Mouse (Mus musculus) olfactory bulb, adult 2 months (tissue): Measurements from ENCODE around the gene Gse1. TPM values are rescaled to one million over a fixed set of nuclear protein-coding genes. Genes with fewer than 3 reads are reported as not detected.

Experiments
- H3K27ac ChIP-seq: fragments of 200-500 bp; 2 replicates; pipeline ENCODE4 v1.5.1; 2012; ENCODE audit warnings: low read depth, low read length; ENCODE audit not compliant: insufficient read depth
- H3K4me1 ChIP-seq: fragments of 200-500 bp; 2 replicates; pipeline ENCODE4 v1.6.1; 2012; ENCODE audit warnings: low read length; ENCODE audit not compliant: control insufficient read depth, insufficient read depth
- H3K4me3 ChIP-seq: fragments of 200-500 bp; 2 replicates; pipeline ENCODE4 v1.5.1; 2012; ENCODE audit warnings: mild to moderate bottlenecking, low read depth, low read length, moderate library complexity; ENCODE audit not compliant: insufficient read depth
- CTCF ChIP-seq: fragments of 200-500 bp; IDR thresholded peaks from 2 replicates; pipeline ENCODE4 v1.5.1; 2012; ENCODE audit warnings: low read depth, mild to moderate bottlenecking, low read length, moderate library complexity; ENCODE audit not compliant: insufficient read depth
- POLR2A ChIP-seq: fragments of 200-500 bp; IDR thresholded peaks from 2 replicates; pipeline ENCODE4 v1.6.1; 2012; ENCODE audit warnings: mild to moderate bottlenecking, low read depth, low read length, moderate library complexity; ENCODE audit not compliant: insufficient read depth
- WGBS: fragments of 180-500 bp; shearing (Covaris S2); methylation state at CpG from one replicate; pipeline ENCODE4 v1.1.7; 2018; 5-methylcytosine and 5-hydroxymethylcytosine counted together
- polyA plus RNA-seq: library from polyadenylated mRNA; stranded (reverse); fragments of >200 nt; gene quantifications from 2 replicates; pipeline ENCODE4 v1.2.4, GENCODE M21; 2012; ENCODE audit warnings: low replicate concordance; ENCODE audit not compliant: missing spikeins, insufficient read depth, insufficient read length

Gse1 gene
- polyA plus RNA-seq, 1 experiment = 42.5 TPM

DNA sequence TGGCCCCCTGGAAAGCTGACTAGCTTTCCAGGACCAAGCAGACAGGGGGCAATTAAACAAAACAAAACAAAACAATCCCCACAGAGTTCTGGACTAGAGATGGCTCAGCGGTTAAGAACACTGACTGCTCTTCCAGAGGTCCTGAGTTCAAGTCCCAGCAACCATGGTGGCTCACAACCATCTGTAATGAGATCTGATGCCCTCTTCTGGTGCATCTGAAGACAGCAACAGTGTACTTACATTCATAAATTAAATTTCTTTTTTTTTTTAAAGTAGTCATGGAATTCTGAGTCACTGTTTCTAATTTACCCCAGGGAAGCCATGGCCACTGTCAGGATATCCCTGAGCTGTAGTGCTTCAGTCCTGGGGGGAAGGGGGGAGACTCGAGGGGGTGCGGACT, 386.2 kb downstream of the Gse1 start:
- no peak overlapping the region for H3K27ac ChIP-seq
- TF ChIP-seq POLR2A (no peak), CTCF (no peak)
- peaks cover 17% of the 10 kb centered on the region for H3K4me1 ChIP-seq
- no peak overlapping the region for H3K4me3 ChIP-seq
- WGBS = 88% methylated on average over 3 of the region's 3 CpGs

DNA sequence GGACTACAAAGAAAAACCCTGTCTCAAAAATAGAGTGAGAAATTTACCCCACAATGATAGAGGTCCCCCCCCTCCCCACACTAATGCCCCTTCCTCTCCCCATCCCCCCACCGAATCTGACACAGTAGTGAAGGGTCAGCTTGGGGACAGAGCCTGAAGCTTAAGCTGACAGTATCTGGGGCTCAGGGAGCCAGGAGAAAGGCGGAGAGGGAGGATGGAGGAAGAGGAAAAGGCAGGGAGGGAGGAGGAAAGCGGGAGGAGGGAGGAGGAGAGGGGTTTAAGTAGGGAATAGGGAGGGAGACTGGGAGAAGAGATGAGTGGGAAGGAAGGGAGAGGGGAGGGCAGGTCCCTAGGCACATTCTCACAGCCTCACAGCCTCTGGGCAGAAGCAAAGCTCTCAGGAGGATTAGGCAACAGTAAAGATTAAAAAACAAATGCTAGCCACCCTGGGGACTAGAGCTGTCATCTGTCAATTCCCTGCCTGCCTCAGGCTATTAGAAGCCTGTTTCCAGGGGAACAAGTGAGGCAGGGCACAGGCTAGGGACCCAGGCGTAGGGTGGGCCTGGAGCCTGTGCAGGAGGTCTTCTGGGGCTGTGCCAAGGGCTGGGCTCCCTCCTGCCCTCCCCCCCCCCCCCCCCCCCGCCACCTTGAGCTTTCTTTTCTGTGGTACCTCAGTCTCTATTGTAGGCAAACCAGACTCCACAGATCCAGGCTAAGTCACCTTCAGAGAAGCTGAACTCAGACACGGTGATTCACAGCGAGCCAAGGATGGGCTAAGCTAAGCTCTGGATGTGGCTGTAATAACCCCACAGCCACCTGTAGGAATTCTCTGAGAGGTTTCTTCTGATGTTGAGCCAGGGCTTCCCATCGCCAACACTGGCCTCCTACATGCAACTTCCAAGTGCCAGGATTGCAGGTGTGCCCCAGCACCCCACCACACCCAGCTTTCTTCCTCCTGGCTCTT, 388.7 kb downstream of the Gse1 start:
- 41% methylated on average over 7 of the region's 8 CpGs for WGBS
- Histone ChIP-seq H3K27ac (no peak overlapping the region), H3K4me1 (peaks cover 17% of the 10 kb centered on the region), H3K4me3 (no peak overlapping the region)
- no peak for TF ChIP-seq CTCF

DNA sequence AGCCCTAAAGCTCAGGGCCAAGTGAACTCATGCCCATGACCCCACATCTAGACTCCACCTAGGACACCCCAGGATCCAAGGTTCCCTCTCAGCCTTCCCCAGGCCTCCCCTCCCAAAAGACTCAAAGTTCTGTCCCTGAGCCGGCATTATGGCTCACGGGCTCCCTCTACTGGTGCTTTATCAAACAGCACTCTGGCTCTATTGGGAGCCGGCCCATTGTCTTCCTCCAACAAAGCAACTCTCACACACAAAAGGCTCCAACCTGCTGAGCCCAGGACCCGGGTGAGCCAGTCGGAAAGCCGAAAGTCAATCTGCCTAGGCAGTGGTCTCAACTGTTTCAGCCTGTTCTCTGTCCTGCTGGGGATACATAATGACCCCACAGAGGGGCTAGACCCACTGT, 389.9 kb downstream of the Gse1 start:
- no peak overlapping the region for H3K4me3 ChIP-seq
- WGBS = 0% methylated on average over 6 of the region's 6 CpGs
- no peak overlapping the region; the same call in 1 of the 2 replicates for H3K27ac ChIP-seq
- TF ChIP-seq POLR2A = no peak
- peak; percentile 76 for TF ChIP-seq CTCF
- H3K4me1 ChIP-seq = peaks cover 17% of the 10 kb centered on the region

DNA sequence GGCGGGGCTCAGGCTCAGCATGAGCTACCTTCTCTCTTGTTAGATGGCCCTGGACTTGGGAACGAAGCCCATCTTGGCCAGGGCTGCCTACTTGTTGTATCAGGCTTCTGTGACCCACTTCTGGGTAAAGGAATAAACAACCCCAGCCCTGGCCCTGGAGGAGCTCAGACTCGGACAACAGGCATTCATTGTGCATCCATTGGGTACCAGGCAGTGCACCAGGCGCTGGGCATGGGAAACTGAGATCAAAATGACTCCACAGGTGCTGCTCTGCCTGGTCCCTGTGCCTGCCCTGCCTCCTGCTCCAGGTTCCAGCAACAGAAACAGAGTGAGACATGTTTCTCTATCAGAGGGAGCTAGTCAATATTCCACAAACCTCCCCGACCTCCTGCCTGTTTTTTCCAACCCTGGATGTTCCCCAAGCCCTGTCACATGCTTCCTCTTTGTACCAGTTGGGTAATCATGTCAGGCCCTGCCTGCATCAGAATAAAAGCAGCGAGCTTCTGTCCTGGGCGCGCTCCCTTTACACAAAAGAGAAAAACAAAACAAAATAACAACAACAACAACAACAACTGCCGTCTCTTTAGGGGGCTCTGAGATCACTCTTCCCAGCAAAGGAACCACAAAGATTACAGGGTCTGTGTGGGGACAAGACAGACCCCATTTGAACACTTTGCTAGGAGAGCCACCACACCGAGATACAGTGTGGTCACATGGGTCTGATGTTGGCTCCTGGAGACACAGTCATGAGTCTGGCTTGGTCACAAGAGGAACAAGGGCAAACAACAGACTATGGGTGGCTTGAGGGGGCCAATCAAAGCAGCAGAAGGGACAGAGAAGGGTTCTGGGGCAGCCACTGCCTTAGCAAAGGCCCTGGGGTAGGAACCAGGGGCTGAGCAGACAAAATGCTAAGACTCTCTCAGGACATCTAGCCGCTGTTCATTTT, 391.3 kb downstream of the Gse1 start:
- Histone ChIP-seq H3K27ac (peak overlapping the region; percentile 81), H3K4me3 (no peak overlapping the region), H3K4me1 (peaks cover 17% of the 10 kb centered on the region)
- no peak for TF ChIP-seq POLR2A
- TF ChIP-seq CTCF = no peak
- 55% methylated on average over 11 of the region's 11 CpGs for WGBS

DNA sequence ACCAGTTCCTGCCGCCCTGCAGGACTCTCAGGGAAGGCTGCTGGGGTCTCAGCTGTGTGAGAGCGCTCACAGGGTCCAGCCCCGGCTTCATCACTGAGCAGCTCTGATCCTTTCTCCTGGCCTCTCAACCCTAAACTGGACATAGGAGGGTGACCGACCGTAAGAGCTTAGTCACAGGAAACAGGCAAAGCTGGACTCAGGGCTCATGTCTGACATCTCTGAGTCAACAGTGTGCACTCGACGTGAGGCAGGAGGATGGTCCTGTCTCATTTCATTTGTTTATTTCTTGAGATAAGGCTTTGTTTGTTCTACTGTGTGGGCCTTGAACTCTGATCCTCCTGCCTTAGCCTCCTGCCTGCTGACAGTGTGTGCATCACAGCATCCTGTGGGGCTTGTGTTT, 392.2 kb downstream of the Gse1 start:
- 75% methylated on average over 7 of the region's 7 CpGs for WGBS
- H3K4me1 ChIP-seq = peaks cover 17% of the 10 kb centered on the region
- H3K27ac ChIP-seq = peak overlapping the region; percentile 81
- no peak overlapping the region for H3K4me3 ChIP-seq
- no peak for TF ChIP-seq CTCF
- no peak for TF ChIP-seq POLR2A

DNA sequence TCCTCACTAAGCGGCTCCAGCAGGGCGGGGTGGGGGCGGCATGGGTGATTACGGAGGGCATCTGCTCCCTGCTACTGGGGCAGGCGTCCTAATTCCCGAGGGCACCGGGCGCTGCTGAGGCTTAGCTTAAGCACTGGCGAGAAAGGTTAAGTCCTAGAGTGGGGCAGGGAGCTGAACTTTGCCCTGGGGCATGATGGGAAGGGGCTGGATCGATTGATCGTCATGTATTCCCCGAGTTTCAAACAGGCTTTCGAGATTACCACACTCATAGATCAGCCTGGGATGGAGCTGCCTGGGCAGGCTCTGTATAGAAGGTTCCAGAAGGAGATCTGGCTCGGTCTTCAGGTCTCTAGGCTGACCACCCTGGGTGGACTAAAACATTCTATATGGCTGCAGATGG, 393.9 kb downstream of the Gse1 start:
- no peak overlapping the region for H3K27ac ChIP-seq
- peaks cover 8% of the 10 kb centered on the region for H3K4me1 ChIP-seq
- H3K4me3 ChIP-seq = no peak overlapping the region
- TF ChIP-seq POLR2A (no peak), CTCF (no peak)
- WGBS = 87% methylated on average over 14 of the region's 14 CpGs

DNA sequence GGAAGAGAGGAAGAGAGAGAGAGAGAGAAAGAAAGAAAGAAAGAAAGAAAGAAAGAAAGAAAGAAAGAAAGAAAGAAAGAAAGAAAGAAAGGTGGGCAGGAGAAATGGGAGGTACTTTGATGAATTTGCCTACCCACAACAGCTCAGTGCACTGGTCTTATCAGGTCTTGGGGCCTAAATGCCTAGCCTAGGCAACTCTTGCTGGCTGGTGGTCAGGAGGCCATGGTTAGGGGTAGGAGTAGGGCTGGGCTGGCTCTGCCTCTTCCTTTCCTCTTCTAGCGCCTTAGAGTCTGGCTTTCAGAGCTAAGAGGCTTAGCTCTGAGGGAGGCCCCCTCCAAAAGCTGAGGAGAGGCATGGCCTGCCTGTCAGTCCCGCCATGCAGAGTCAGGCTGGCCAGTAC, 395.4 kb downstream of the Gse1 start:
- H3K27ac ChIP-seq = no peak overlapping the region
- no peak for TF ChIP-seq POLR2A
- TF ChIP-seq CTCF = no peak
- 85% methylated on average over 2 of the region's 2 CpGs for WGBS
- no peak overlapping the region for H3K4me3 ChIP-seq
- H3K4me1 ChIP-seq = peaks cover 2% of the 10 kb centered on the region; the same call in 1 of the 2 replicates

DNA sequence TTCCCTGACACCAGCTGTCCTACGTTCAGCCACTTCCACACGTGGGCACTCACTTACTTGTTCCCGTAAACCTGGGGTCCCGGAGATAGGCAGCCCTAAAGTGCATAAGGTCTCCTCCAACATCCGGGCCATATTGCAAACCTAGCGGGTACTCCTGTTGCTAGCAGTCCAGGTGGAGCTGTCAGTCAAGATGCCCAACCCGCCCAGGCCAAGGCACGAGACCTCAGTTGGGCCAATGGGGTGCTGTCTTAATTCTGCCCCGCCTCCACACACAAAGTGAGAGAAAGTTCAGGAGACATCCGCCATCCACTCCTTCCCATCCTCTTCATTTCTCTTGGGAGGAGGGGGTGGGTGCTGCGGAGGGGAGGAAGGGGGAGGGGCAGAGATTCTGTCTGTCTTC, 398.2 kb downstream of the Gse1 start:
- H3K4me3 ChIP-seq = no peak overlapping the region
- TF ChIP-seq POLR2A (no peak), CTCF (no peak)
- peaks cover 4% of the 10 kb centered on the region for H3K4me1 ChIP-seq
- 81% methylated on average over 11 of the region's 11 CpGs for WGBS
- no peak overlapping the region for H3K27ac ChIP-seq

DNA sequence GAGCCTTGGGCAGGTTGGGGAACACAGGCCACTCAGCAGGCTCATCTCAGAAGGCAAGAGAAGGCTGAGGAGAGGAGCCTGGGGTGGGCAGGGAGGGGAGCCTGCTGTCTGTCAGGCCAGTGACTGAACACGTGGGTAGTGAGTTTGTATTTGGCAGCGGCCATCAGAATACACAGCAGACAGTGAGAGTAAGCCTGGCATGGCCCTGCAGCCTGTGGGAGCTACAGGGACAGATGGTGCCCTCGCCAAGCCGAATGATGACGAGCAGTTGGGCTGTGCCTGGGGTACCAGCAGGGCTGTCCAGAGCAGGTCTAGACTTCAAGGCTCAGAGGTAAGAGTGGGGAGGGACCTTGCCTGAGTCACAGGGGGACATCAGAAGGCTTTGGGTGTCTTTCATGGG, 399.0 kb downstream of the Gse1 start:
- no peak overlapping the region for H3K27ac ChIP-seq
- no peak overlapping the region for H3K4me3 ChIP-seq
- peaks cover 9% of the 10 kb centered on the region for H3K4me1 ChIP-seq
- 76% methylated on average over 5 of the region's 5 CpGs for WGBS
- TF ChIP-seq POLR2A (no peak), CTCF (no peak)
